35 mouse cellular contexts compared by ENCODE assay signal in genomic region chr13:98771484-98771883, GRCm38 (mm10).
"Had no signal": no experiment of that assay in that cellular context is flagged by ENCODE, and none has a peak within 500 bp of the region (broad histone marks: within the 10 kb centered on the region; RNA-seq: fewer than 3 reads in every experiment).

No protein-coding gene starts in this region.

- H3K9ac ChIP-seq: heart, embryonic 12.5 days; heart, embryonic 13.5 days; heart, embryonic 15.5 days; hindbrain, embryonic 12.5 days; hindbrain, embryonic 13.5 days; hindbrain, embryonic 14.5 days; hindbrain, embryonic 15.5 days; intestine, embryonic 15.5 days; kidney, embryonic 15.5 days had no signal

- H3K4me3 ChIP-seq: heart, embryonic 10.5 days; heart, embryonic 12.5 days; heart, embryonic 13.5 days; heart, embryonic 15.5 days; hindbrain, embryonic 10.5 days; hindbrain, embryonic 12.5 days; hindbrain, embryonic 13.5 days; hindbrain, embryonic 15.5 days; intestine, embryonic 15.5 days; kidney, embryonic 15.5 days; layer of hippocampus, adult 2 months had no signal

- H3K27me3 ChIP-seq: heart, embryonic 12.5 days; heart, embryonic 13.5 days; heart, embryonic 15.5 days; hindbrain, embryonic 12.5 days; hindbrain, embryonic 13.5 days; hindbrain, embryonic 15.5 days; intestine, embryonic 15.5 days; kidney, embryonic 15.5 days had no signal

- DNase-seq: heart, postnatal 10 days; heart, postnatal 14 days; heart, postnatal 36 days; heart, postnatal 4 days; kidney, adult 11 months; kidney, adult 18-20 months; kidney, adult 2 months; kidney, adult 8-10 months; kidney, adult 9 months; kidney, postnatal 10 days; kidney, postnatal 14 days; kidney, postnatal 25 days; kidney, postnatal 36 days; kidney, postnatal 4 days; layer of hippocampus, adult 9-11 months; layer of hippocampus, postnatal 36 days had no signal

- H3K9me3 ChIP-seq: heart, embryonic 10.5 days; heart, embryonic 12.5 days; heart, embryonic 13.5 days; heart, embryonic 15.5 days; hindbrain, embryonic 10.5 days; hindbrain, embryonic 12.5 days; hindbrain, embryonic 13.5 days; hindbrain, embryonic 15.5 days; intestine, embryonic 15.5 days; kidney, embryonic 15.5 days had no signal

- ATAC-seq: hindbrain, embryonic 16.5 days; hindbrain, postnatal 0 days; inflammation-experienced regulatory T-cells, adult 6 months; intestine, embryonic 15.5 days; intestine, embryonic 16.5 days; intestine, postnatal 0 days had no signal

- H3K4me1 ChIP-seq: heart, embryonic 12.5 days; hindbrain, embryonic 10.5 days; intestine, embryonic 15.5 days; kidney, embryonic 15.5 days had no signal

- H3K27ac ChIP-seq: heart, embryonic 10.5 days; heart, embryonic 13.5 days; heart, embryonic 15.5 days; hindbrain, embryonic 10.5 days; hindbrain, embryonic 12.5 days; hindbrain, embryonic 13.5 days; hindbrain, embryonic 14.5 days; hindbrain, embryonic 15.5 days; hindbrain, postnatal 0 days; intestine, embryonic 15.5 days; kidney, embryonic 15.5 days; kidney, postnatal 0 days; layer of hippocampus, adult 2 months had no signal

- H3K4me2 ChIP-seq: heart, embryonic 11.5 days; heart, embryonic 12.5 days; heart, embryonic 13.5 days; heart, embryonic 15.5 days; hindbrain, embryonic 12.5 days; hindbrain, embryonic 13.5 days; hindbrain, embryonic 14.5 days; hindbrain, embryonic 15.5 days; intestine, embryonic 15.5 days; kidney, embryonic 15.5 days had no signal
